Mouse (Mus musculus): ENCODE measurements at regions not wholly inside any gene's neighbourhood (a gene's known extent, or its start where the extent isn't known, plus 50 kb on each side); places are given as distances from the start of the nearest gene placed in this dataset.

DNA sequence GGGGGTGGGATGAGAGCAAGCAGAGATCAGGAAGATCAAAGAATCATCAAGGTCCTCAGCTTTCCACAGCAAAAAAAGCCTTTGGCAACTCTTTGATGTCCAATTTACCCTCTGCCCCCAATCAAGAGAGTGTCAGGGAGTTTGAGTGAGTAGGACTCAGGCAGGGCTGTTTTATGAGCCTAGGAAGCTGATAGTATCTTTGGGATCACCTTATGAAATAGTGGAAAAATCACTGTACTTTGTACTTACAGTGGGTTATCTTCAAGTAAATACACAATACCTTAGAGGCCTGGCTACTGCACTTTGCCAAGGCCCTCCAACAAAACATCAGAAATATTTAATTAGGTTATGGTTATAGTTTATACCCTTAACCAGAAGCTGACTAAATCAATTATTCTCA, 1085.4 kb downstream of the Slc22a22 start:
- Histone ChIP-seq H3K9me3 (no peaks in the 10 kb centered on the region), H3K4me1 (no peaks in the 10 kb centered on the region)

DNA sequence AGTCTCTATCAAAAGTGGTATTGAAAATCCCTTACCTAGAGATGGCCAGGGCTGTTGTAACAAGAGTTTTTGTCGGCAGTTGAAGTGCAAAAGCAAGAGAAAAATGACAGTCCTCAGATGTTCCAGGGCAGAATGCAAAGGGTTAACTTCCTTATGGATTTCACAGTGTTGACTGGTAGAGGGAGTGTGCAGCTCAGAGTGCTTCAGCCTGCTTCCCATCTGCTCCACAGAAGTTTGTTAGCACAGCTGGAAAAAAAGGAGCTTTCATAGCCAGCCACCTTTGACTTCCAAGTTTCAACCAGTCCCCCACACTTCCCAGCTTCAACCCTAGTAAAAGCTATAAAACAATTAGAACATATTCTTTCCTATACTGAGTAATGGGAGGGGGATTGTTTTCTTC, 1098.9 kb downstream of the Slc22a22 start:
- 65% methylated on average over 1 of the region's 1 CpGs for WGBS
- Histone ChIP-seq H3K9me3 (no peaks in the 10 kb centered on the region), H3K4me2 (no peak overlapping the region), H3K27ac (no peak overlapping the region), H3K4me3 (replicated peaks) (no peak overlapping the region), H3K4me1 (no peaks in the 10 kb centered on the region), H3K27me3 (no peaks in the 10 kb centered on the region), H3K36me3 (replicated peaks) (no peaks in the 10 kb centered on the region), H3K9ac (no peak overlapping the region)
- ATAC-seq (ENCODE audit: low FRiP score): no peak

More for the DNA sequence above, 1085.4 kb downstream of the Slc22a22 start:
- Histone ChIP-seq H3K4me3 (replicated peaks) (no peak overlapping the region), H3K27me3 (no peaks in the 10 kb centered on the region), H3K36me3 (replicated peaks) (no peaks in the 10 kb centered on the region), H3K9ac (no peak overlapping the region), H3K27ac (no peak overlapping the region), H3K4me2 (no peak overlapping the region)
- ATAC-seq (ENCODE audit: low FRiP score): no peak

- WGBS: 85% methylated on average over 5 of the region's 5 CpGs
- H3K27me3 ChIP-seq: no peaks in the 10 kb centered on the region
- ATAC-seq (ENCODE audit: low FRiP score): no peak
Observed at GRCm38 (mm10) chr15:56350903-56351302, 1126.5 kb downstream of the Slc22a22 start.

GRCm38 (mm10) chr15:56346111-56346510, 1131.3 kb downstream of the Slc22a22 start:
- Histone ChIP-seq H3K9me3 (no peaks in the 10 kb centered on the region), H3K36me3 (replicated peaks) (no peaks in the 10 kb centered on the region), H3K4me2 (no peak overlapping the region), H3K9ac (no peak overlapping the region), H3K4me3 (replicated peaks) (no peak overlapping the region), H3K27me3 (no peaks in the 10 kb centered on the region), H3K4me1 (0 out of 2 replicates have a peak, but pooled peaks cover 5% of the 10 kb centered on the region), H3K27ac (no peak overlapping the region)
- 76% methylated on average over 2 of the region's 2 CpGs for WGBS
- no peak for ATAC-seq (ENCODE audit: low FRiP score)

More at GRCm38 (mm10) chr15:56350903-56351302, 1126.5 kb downstream of the Slc22a22 start:
- Histone ChIP-seq H3K4me2 (no peak overlapping the region), H3K4me3 (replicated peaks) (no peak overlapping the region), H3K4me1 (no peaks in the 10 kb centered on the region), H3K9me3 (no peaks in the 10 kb centered on the region), H3K27ac (no peak overlapping the region), H3K36me3 (replicated peaks) (no peaks in the 10 kb centered on the region), H3K9ac (no peak overlapping the region)

DNA sequence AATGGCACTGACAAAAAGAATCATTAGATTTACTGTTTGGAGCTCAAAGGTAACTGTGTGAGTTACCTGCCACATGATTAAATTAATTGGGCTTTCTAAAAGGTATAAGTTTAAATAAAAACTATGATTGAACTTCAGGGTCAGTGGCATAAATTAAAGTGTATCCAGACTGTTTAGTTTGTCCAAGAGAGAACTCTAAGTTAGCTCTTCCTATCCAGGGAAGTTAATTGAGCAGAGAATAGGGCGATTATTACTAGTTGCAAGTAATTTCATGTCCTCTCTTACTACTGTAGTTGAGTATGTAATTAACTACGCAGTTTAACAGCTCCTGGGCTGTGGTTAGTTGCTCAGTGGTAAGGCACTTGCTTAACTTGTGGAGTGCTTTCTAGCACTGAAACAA, 1132.5 kb downstream of the Slc22a22 start:
- Histone ChIP-seq H3K4me1 (0 out of 2 replicates have a peak, but pooled peaks cover 5% of the 10 kb centered on the region), H3K27ac (no peak overlapping the region), H3K9ac (no peak overlapping the region), H3K9me3 (no peaks in the 10 kb centered on the region), H3K36me3 (replicated peaks) (no peaks in the 10 kb centered on the region), H3K27me3 (no peaks in the 10 kb centered on the region), H3K4me2 (no peak overlapping the region), H3K4me3 (replicated peaks) (no peak overlapping the region)
- WGBS: 83% methylated on average over 2 of the region's 2 CpGs
- ATAC-seq (ENCODE audit: low FRiP score): no peak

DNA sequence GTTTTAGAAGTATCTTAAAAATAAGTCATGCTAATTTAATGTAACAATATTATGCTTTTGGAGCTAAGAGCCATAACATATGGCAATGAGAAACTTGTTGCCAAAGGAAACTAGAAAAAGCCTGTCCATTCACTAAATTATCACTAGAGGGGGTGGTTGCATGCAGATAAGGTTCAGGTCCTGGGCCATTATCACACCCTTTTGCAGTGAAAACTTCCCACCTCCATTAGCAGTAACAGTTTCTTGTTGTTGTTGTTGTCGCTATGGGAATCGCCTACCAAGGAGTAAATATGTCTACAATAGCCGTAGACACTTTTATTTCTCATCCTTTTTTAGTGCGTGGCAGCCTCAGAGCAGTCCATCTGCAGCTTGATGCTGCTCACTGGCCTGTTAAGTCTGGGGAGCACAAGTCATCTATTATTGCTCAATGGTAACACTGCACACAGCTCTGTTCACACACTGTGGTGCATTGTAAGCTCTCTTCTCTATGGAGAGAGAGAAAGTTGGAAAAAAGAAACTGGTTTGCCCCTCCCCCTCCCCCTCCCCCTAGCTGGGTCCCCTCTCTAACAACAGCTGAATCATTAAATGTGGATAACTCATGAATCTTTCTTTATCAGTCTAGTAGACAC, 1133.0 kb downstream of the Slc22a22 start:
- Histone ChIP-seq H3K4me3 (replicated peaks) (no peak overlapping the region), H3K27me3 (no peaks in the 10 kb centered on the region), H3K36me3 (replicated peaks) (no peaks in the 10 kb centered on the region), H3K9ac (no peak overlapping the region), H3K9me3 (no peaks in the 10 kb centered on the region), H3K4me2 (no peak overlapping the region), H3K4me1 (0 out of 2 replicates have a peak, but pooled peaks cover 5% of the 10 kb centered on the region), H3K27ac (no peak overlapping the region)
- ATAC-seq (ENCODE audit: low FRiP score): peak; percentile 71
- 31% methylated on average over 4 of the region's 4 CpGs for WGBS

DNA sequence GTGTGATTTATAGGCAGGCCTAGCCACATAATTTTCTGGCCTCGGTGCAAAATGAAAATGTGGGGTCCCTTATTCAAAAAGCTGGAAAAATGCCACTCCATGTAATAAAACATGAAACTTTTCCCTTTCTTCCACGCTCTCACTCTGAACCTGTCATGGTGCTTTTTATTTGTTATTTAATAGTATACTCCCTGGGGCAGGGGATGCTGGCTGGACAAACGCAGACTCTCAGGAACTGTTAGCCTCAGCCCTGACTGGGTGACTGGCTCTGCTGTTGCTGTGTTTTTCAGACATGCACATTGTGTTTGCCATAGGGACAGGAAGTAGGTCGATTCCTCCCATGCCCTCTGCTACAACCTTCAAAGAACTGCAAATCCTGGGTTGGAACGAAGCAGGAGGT, 1139.5 kb downstream of the Slc22a22 start:
- Histone ChIP-seq H3K27me3 (no peaks in the 10 kb centered on the region; the same call in 1 of the 2 replicates), H3K27ac (no peak overlapping the region), H3K4me3 (replicated peaks) (no peak overlapping the region), H3K9ac (no peak overlapping the region), H3K36me3 (replicated peaks) (no peaks in the 10 kb centered on the region), H3K4me2 (no peak overlapping the region), H3K9me3 (no peaks in the 10 kb centered on the region), H3K4me1 (no peaks in the 10 kb centered on the region)
- no peak for ATAC-seq (ENCODE audit: low FRiP score)
- WGBS: 62% methylated on average over 5 of the region's 5 CpGs

- no peak for ATAC-seq (ENCODE audit: low FRiP score)
- Histone ChIP-seq H3K4me2 (no peak overlapping the region), H3K4me1 (no peaks in the 10 kb centered on the region), H3K4me3 (replicated peaks) (no peak overlapping the region), H3K9ac (no peak overlapping the region), H3K27ac (no peak overlapping the region), H3K36me3 (replicated peaks) (no peaks in the 10 kb centered on the region), H3K27me3 (no peaks in the 10 kb centered on the region; the same call in 1 of the 2 replicates), H3K9me3 (no peaks in the 10 kb centered on the region)
- WGBS: 42% methylated on average over 5 of the region's 5 CpGs
Observed at GRCm38 (mm10) chr15:56336449-56336848, 1141.0 kb downstream of the Slc22a22 start.

DNA sequence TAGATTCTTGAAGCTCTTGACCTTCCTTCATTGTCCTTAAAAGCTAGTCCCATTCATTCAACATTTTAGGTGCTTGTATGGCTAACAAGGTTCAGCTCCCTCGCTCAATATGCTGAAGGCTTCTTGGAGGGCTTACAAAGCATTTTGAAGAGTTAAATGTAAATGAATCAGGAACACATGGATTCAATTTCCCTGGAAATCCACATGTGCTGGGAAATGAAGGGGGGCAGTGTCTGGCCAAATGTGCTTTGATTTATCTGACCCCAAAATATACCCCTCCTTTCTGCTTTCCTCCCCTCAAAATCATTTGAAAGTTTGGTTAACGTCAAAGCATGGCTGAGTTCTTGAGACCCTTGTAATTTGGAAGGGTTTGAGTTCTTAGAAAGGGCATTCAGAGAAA, 1142.4 kb downstream of the Slc22a22 start:
- H3K4me3 ChIP-seq (replicated peaks): no peak overlapping the region
- WGBS: 61% methylated on average over 2 of the region's 2 CpGs
- no peak overlapping the region for H3K9ac ChIP-seq
- no peaks in the 10 kb centered on the region; the same call in 1 of the 2 replicates for H3K27me3 ChIP-seq
- H3K9me3 ChIP-seq: no peaks in the 10 kb centered on the region
- no peaks in the 10 kb centered on the region for H3K4me1 ChIP-seq
- no peak overlapping the region for H3K27ac ChIP-seq
- no peak overlapping the region for H3K4me2 ChIP-seq
- no peaks in the 10 kb centered on the region for H3K36me3 ChIP-seq (replicated peaks)
- no peak for ATAC-seq (ENCODE audit: low FRiP score)

DNA sequence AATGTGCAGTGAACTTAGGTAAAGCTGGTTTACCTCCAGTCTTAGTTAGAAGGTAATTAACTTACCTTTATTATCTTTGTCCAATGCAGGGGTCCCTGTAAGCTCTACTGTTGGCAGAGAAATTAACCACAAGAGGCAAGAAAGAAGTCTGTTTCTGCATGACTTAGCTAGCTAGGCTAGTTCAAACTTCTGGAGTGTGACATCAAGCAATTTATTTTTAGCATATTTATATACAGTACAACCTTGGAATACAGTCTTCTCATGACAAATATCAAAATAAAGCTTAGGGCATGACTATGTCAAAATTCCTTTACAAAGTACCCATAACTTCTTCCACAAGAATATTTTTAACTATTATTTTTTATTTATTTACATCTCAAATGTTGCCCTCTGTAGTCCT, 1156.9 kb downstream of the Slc22a22 start:
- no peak for ATAC-seq (ENCODE audit: low FRiP score)
- H3K4me2 ChIP-seq: no peak overlapping the region
- H3K9me3 ChIP-seq: no peaks in the 10 kb centered on the region
- H3K4me1 ChIP-seq: no peaks in the 10 kb centered on the region
- no peak overlapping the region for H3K4me3 ChIP-seq (replicated peaks)
- H3K9ac ChIP-seq: no peak overlapping the region
- H3K27ac ChIP-seq: no peak overlapping the region
- H3K27me3 ChIP-seq: no peaks in the 10 kb centered on the region
- no peaks in the 10 kb centered on the region for H3K36me3 ChIP-seq (replicated peaks)

DNA sequence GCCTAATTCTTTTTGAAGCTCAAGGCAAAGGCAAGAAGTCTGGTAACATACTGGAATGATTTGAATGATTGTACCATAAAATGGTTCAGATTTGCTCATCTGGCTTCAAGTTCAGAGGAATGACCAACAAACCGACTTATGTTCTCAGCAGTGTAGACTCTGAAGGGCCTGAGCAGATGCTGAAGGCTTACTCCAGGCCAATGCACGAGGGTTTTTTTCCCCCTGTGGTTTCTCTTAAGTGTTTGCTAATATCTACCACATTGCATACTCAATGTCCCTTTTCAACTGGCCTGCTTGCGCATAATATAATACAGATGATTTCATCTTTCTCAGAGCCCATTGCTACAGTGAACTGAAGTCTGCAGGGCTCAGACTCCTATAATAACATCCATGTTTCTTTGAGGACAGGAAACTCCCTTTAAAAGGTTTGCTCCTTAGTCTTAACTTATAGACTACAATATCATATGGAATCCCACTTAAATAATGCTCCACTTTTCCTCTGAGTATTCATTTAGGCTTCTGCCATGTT, 1182.5 kb downstream of the Slc22a22 start:
- Histone ChIP-seq H3K27ac (no peak overlapping the region), H3K4me1 (no peaks in the 10 kb centered on the region), H3K4me3 (replicated peaks) (no peak overlapping the region), H3K9ac (no peak overlapping the region), H3K27me3 (no peaks in the 10 kb centered on the region), H3K36me3 (replicated peaks) (no peaks in the 10 kb centered on the region), H3K9me3 (no peaks in the 10 kb centered on the region), H3K4me2 (no peak overlapping the region)
- WGBS: 90% methylated on average over 3 of the region's 3 CpGs
- ATAC-seq (ENCODE audit: low FRiP score): no peak

- 50% methylated on average over 7 of the region's 7 CpGs for WGBS
- ATAC-seq (ENCODE audit: low FRiP score): peak; percentile 86; the same call in 1 of the 2 replicates
Observed at GRCm38 (mm10) chr15:56278622-56279301, 1198.7 kb downstream of the Slc22a22 start.

GRCm38 (mm10) chr15:56278006-56278405, 1199.4 kb downstream of the Slc22a22 start:
- H3K4me1 ChIP-seq: peaks cover 7% of the 10 kb centered on the region; the same call in 1 of the 2 replicates
- peak; percentile 36; the same call in 1 of the 2 replicates for ATAC-seq (ENCODE audit: low FRiP score)
- no peaks in the 10 kb centered on the region for H3K27me3 ChIP-seq
- H3K4me2 ChIP-seq: no peak overlapping the region
- H3K27ac ChIP-seq: no peak overlapping the region
- no peaks in the 10 kb centered on the region for H3K9me3 ChIP-seq
- WGBS: 40% methylated on average over 3 of the region's 3 CpGs
- no peak overlapping the region for H3K9ac ChIP-seq
- no peaks in the 10 kb centered on the region for H3K36me3 ChIP-seq (replicated peaks)
- H3K4me3 ChIP-seq (replicated peaks): no peak overlapping the region

More at GRCm38 (mm10) chr15:56278622-56279301, 1198.7 kb downstream of the Slc22a22 start:
- no peak overlapping the region for H3K4me3 ChIP-seq (replicated peaks)
- no peak overlapping the region for H3K9ac ChIP-seq
- no peak overlapping the region for H3K4me2 ChIP-seq
- H3K9me3 ChIP-seq: no peaks in the 10 kb centered on the region
- H3K27me3 ChIP-seq: no peaks in the 10 kb centered on the region
- no peak overlapping the region for H3K27ac ChIP-seq
- H3K4me1 ChIP-seq: peaks cover 7% of the 10 kb centered on the region; the same call in 1 of the 2 replicates
- no peaks in the 10 kb centered on the region for H3K36me3 ChIP-seq (replicated peaks)

Measured in forebrain, embryonic 12.5 days (tissue).